ENCODE assay signal across 10 mouse cellular contexts in the genomic region with DNA sequence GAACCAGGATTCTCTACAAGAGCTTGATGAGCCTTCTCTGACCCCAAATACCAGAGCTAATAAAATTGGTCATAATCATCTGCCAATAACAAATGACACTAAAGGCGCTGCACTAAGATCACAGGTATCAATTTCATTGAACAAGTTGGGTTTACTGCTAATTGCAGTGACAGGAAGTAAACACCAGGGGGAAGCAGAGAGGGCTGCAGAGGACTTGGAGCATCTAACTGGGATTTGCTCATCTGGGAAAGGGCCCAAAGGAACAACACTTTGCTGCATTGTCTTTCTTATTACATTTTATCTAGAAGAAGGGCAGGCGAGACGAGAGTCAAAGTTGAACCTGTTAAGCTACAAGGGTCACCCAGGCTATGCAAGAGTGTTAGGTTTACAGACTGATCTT. TPM values are rescaled to one million over a fixed set of nuclear protein-coding genes. Genes with fewer than 3 reads are reported as not detected.
A peak's percentile ranks its signal among the peaks of the same experiment; 100 is the strongest.
DNase-seq lines count a peak whose midpoint lies in the region; ATAC-seq and TF ChIP-seq lines count a peak whose summit lies in the region.
"Had no signal": no experiment of that assay in that cellular context is flagged by ENCODE, and none has a peak within 500 bp of the region (broad histone marks: within the 10 kb centered on the region; RNA-seq: fewer than 3 reads in every experiment).

No protein-coding gene starts in this region.

- no peak overlapping the region for H3K4me3 ChIP-seq in hindbrain, embryonic 10.5 days
- no peak overlapping the region for H3K4me3 ChIP-seq in hindbrain, embryonic 16.5 days (ENCODE audit: low read length)
- H3K4me3 ChIP-seq in MEL (ENCODE audit: control insufficient read depth in 1 of 2, insufficient read depth in 1 of 2, low read depth in 2 of 2, low read length in 2 of 2) = no peak overlapping the region
- no peak overlapping the region for H3K4me3 ChIP-seq in cerebellum, adult 2 months (replicated peaks; ENCODE audit: insufficient read depth, low read depth, low read length)
- H3K4me3 ChIP-seq: embryonic facial prominence, embryonic 15.5 days; midbrain, embryonic 12.5 days had no signal

- TF ChIP-seq EP300 in MEL (IDR thresholded peaks at IDR 0.05; ENCODE audit: low read depth in 1 of 2, low read length in 2 of 2) = no peak

- DNase-seq in hindbrain, embryonic 10.5 days (ENCODE audit: low spot score) = peak; percentile 29
- DNase-seq in MEL (ENCODE audit: low read depth, low spot score) = peak; percentile 70
- DNase-seq in cerebellum, adult 2 months = peak; percentile 33 to 42
- peak; percentile 36 to 63 for DNase-seq in gastrocnemius, postnatal 4 days (ENCODE audit: low spot score in 2 of 2)
- peak; percentile 24 to 46 for DNase-seq in layer of hippocampus, postnatal 36 days
- DNase-seq in natural killer cell, adult 2 months (ENCODE audit: low spot score in 2 of 2) = peak; percentile 36 to 47
- peak; percentile 9 to 12 for DNase-seq in thymus, adult 18-20 months

- TF ChIP-seq RAD21 in MEL (IDR thresholded peaks at IDR 0.05; ENCODE audit: low read depth, low read length) = peak; percentile 65

- H3K9ac ChIP-seq in hindbrain, embryonic 16.5 days (ENCODE audit: low read depth, low read length) = no peak overlapping the region
- no peak overlapping the region for H3K9ac ChIP-seq in MEL (ENCODE audit: control insufficient read depth, low read depth, low read length, poor library complexity, severe bottlenecking)
- H3K9ac ChIP-seq: embryonic facial prominence, embryonic 15.5 days; midbrain, embryonic 12.5 days had no signal

- H3K9me3 ChIP-seq in hindbrain, embryonic 10.5 days = no peaks in the 10 kb centered on the region
- H3K9me3 ChIP-seq in hindbrain, embryonic 16.5 days (ENCODE audit: control insufficient read depth, low read length) = no peaks in the 10 kb centered on the region
- H3K9me3 ChIP-seq in MEL (replicated peaks; ENCODE audit: insufficient read depth, low read length) = no peaks in the 10 kb centered on the region
- H3K9me3 ChIP-seq: embryonic facial prominence, embryonic 15.5 days; midbrain, embryonic 12.5 days had no signal

- peaks cover 99% of the 10 kb centered on the region for H3K36me3 ChIP-seq in hindbrain, embryonic 10.5 days
- H3K36me3 ChIP-seq in hindbrain, embryonic 16.5 days (ENCODE audit: control insufficient read depth, insufficient read depth, low read length) = peaks cover 29% of the 10 kb centered on the region
- peaks cover 0 to 2% of the 10 kb centered on the region in 2 experiments; a peak in 2 of 4 replicates for H3K36me3 ChIP-seq in MEL (ENCODE audit: control insufficient read depth in 1 of 2, insufficient read depth in 2 of 2, low read length in 2 of 2)

- H3K27me3 ChIP-seq in hindbrain, embryonic 10.5 days (ENCODE audit: insufficient read depth, poor library complexity, severe bottlenecking) = no peaks in the 10 kb centered on the region
- no peaks in the 10 kb centered on the region for H3K27me3 ChIP-seq in hindbrain, embryonic 16.5 days (replicated peaks; ENCODE audit: control insufficient read depth, insufficient read depth, low read length)
- H3K27me3 ChIP-seq in MEL (ENCODE audit: control insufficient read depth in 1 of 2, insufficient read depth in 2 of 2, low read length in 2 of 2) = no peaks in the 10 kb centered on the region
- no peaks in the 10 kb centered on the region for H3K27me3 ChIP-seq in cerebellum, adult 2 months (ENCODE audit: control insufficient read depth, insufficient read depth, low read length)
- H3K27me3 ChIP-seq: embryonic facial prominence, embryonic 15.5 days; midbrain, embryonic 12.5 days had no signal

- no peak for ATAC-seq in hindbrain, embryonic 16.5 days

- no peaks in the 10 kb centered on the region for H3K79me2 ChIP-seq in MEL (ENCODE audit: control insufficient read depth, insufficient read depth, low read length, poor library complexity)

- no peak overlapping the region for H3K27ac ChIP-seq in hindbrain, embryonic 10.5 days
- H3K27ac ChIP-seq in hindbrain, embryonic 16.5 days (ENCODE audit: low read depth, low read length) = no peak overlapping the region
- no peak overlapping the region for H3K27ac ChIP-seq in MEL (ENCODE audit: control insufficient read depth, low read depth, low read length)
- H3K27ac ChIP-seq in cerebellum, adult 2 months (ENCODE audit: insufficient read depth, low read length) = no peak overlapping the region
- H3K27ac ChIP-seq: embryonic facial prominence, embryonic 15.5 days; midbrain, embryonic 12.5 days had no signal

- H3K4me2 ChIP-seq in hindbrain, embryonic 16.5 days (ENCODE audit: low read length) = no peak overlapping the region
- H3K4me2 ChIP-seq: embryonic facial prominence, embryonic 15.5 days; midbrain, embryonic 12.5 days had no signal

- TF ChIP-seq POLR2A in MEL (IDR thresholded peaks at IDR 0.05; ENCODE audit: control insufficient read depth in 1 of 2, insufficient read depth in 1 of 2, low read depth in 1 of 2, low read length in 2 of 2, poor library complexity in 1 of 2) = no peak
- TF ChIP-seq POLR2A in cerebellum, adult 2 months (IDR thresholded peaks at IDR 0.05; ENCODE audit: borderline replicate concordance, insufficient read depth, low read length) = no peak

- H3K4me1 ChIP-seq in hindbrain, embryonic 10.5 days (replicated peaks) = no peaks in the 10 kb centered on the region
- H3K4me1 ChIP-seq in hindbrain, embryonic 16.5 days (ENCODE audit: control insufficient read depth, insufficient read depth, low read depth, low read length) = no peaks in the 10 kb centered on the region
- H3K4me1 ChIP-seq in MEL (ENCODE audit: control insufficient read depth in 1 of 2, insufficient read depth in 2 of 2, low read length in 2 of 2) = no peaks in the 10 kb centered on the region
- no peaks in the 10 kb centered on the region for H3K4me1 ChIP-seq in cerebellum, adult 2 months (ENCODE audit: control insufficient read depth, insufficient read depth, low read length)
- H3K4me1 ChIP-seq: embryonic facial prominence, embryonic 15.5 days; midbrain, embryonic 12.5 days had no signal

- TF ChIP-seq CTCF in MEL (IDR thresholded peaks at IDR 0.05 in 2 of 3, conservative IDR thresholded peaks at IDR 0.05 in 1 of 3; ENCODE audit: control insufficient read depth in 1 of 3, insufficient read depth in 1 of 3, low read depth in 2 of 3, low read length in 3 of 3, poor library complexity in 1 of 3, severe bottlenecking in 1 of 3) = peak; percentile 56 to 98 (median 74)
- TF ChIP-seq CTCF in cerebellum, adult 2 months (IDR thresholded peaks at IDR 0.05; ENCODE audit: borderline replicate concordance, insufficient read depth, low read depth, low read length) = peak; percentile 69

- WGBS in hindbrain, embryonic 10.5 days = 72% methylated on average over 3 of the region's 3 CpGs
- WGBS in hindbrain, embryonic 16.5 days = 67% methylated on average over 3 of the region's 3 CpGs
- 50% methylated on average over 3 of the region's 3 CpGs for WGBS in cerebellum, adult 2 months

TF ChIP-seq in MEL, 35 proteins besides CTCF, POLR2A, EP300 and RAD21 (continues in another document):
- TF ChIP-seq GABPA (IDR thresholded peaks at IDR 0.05; ENCODE audit: low read depth, low read length) = no peak
- TF ChIP-seq JUND (IDR thresholded peaks at IDR 0.05; ENCODE audit: low read depth, low read length) = no peak
- no peak for TF ChIP-seq HCFC1 (IDR thresholded peaks at IDR 0.05; ENCODE audit: low read depth, low read length)
- no peak for TF ChIP-seq TAL1 (IDR thresholded peaks at IDR 0.05; ENCODE audit: low read length)
- TF ChIP-seq ZMIZ1 (IDR thresholded peaks at IDR 0.05; ENCODE audit: low read depth, low read length) = no peak
- TF ChIP-seq MEF2A (IDR thresholded peaks at IDR 0.05; ENCODE audit: extremely low read depth, insufficient replicate concordance, low read depth, low read length, poor library complexity, severe bottlenecking) = no peak
- no peak for TF ChIP-seq BHLHE40 (IDR thresholded peaks at IDR 0.05; ENCODE audit: borderline replicate concordance, low read depth, low read length)
- no peak for TF ChIP-seq USF1 (IDR thresholded peaks at IDR 0.05; ENCODE audit: low read depth, low read length)
- peak; percentile 56 for TF ChIP-seq ZC3H11A (IDR thresholded peaks at IDR 0.05; ENCODE audit: low read depth, low read length)
- no peak for TF ChIP-seq TCF12 (IDR thresholded peaks at IDR 0.05; ENCODE audit: low read depth, low read length)
- no peak for TF ChIP-seq MAFK (IDR thresholded peaks at IDR 0.05; ENCODE audit: borderline replicate concordance, low read depth, low read length)
- peak; percentile 88 for TF ChIP-seq SMC3 (IDR thresholded peaks at IDR 0.05; ENCODE audit: low read depth, low read length)

RNA-seq across cellular contexts. Expression of a gene that starts 43.7 kb away (rescaled TPM):
- 0.09 TPM in 1 of 2 replicates, not detected in the other for polyA plus RNA-seq in hindbrain, embryonic 10.5 days (2016; fragmentation: Nextera tagmentation; extraction: Ambion mirVana)
- 0.06 and 0.15 TPM in 2 replicates for polyA plus RNA-seq in hindbrain, embryonic 16.5 days (2015; fragmentation: Nextera tagmentation; extraction: Ambion mirVana)
- total RNA-seq in MEL (2012; rRNA removed) = 0.10 TPM in 1 of 2 replicates, not detected in the other
- polyA plus RNA-seq in MEL (2012; ENCODE audit: insufficient read depth in 1 of 2, insufficient read length in 2 of 2, low read depth in 1 of 2, low replicate concordance in 2 of 2, missing spikeins in 1 of 2) = not detected
- polyA plus RNA-seq in cerebellum, adult 2 months (2012; rRNA removed) = 3.9 and 4.4 TPM in 2 replicates
- 10 to 100 TPM; 46.7 to 47.5 TPM for total RNA-seq in gastrocnemius, postnatal 4 days (2021)
- 1 to 10 TPM; 1.3 to 2.5 TPM for total RNA-seq in layer of hippocampus, postnatal 36 days (2021)
- polyA plus RNA-seq: midbrain, embryonic 12.5 days had no signal

RNA-seq across cellular contexts. Expression of a gene that starts 57.0 kb away (rescaled TPM):
- 104 and 118 TPM in 2 replicates for polyA plus RNA-seq in hindbrain, embryonic 10.5 days (2016; fragmentation: Nextera tagmentation; extraction: Ambion mirVana)
- polyA plus RNA-seq in hindbrain, embryonic 16.5 days (2015; fragmentation: Nextera tagmentation; extraction: Ambion mirVana) = 157 and 168 TPM in 2 replicates
- 28.0 and 29.5 TPM in 2 replicates for total RNA-seq in MEL (2012; rRNA removed)
- 10 to 100 TPM in 1 of 2 experiments, not detected in 1; 74.0 TPM for polyA plus RNA-seq in MEL (2012; ENCODE audit: insufficient read depth in 1 of 2, insufficient read length in 2 of 2, low read depth in 1 of 2, low replicate concordance in 2 of 2, missing spikeins in 1 of 2)
- polyA plus RNA-seq in cerebellum, adult 2 months (2012; rRNA removed) = 203 and 208 TPM in 2 replicates
- 10 to 100 TPM; 31.4 to 42.2 TPM for total RNA-seq in gastrocnemius, postnatal 4 days (2021)
- 100 to 1,000 TPM; 141 to 158 TPM for total RNA-seq in layer of hippocampus, postnatal 36 days (2021)

RNA-seq across cellular contexts. Expression of a gene that starts 57.1 kb away (rescaled TPM):
- 33.5 and 34.7 TPM in 2 replicates for polyA plus RNA-seq in hindbrain, embryonic 10.5 days (2016; fragmentation: Nextera tagmentation; extraction: Ambion mirVana)
- polyA plus RNA-seq in hindbrain, embryonic 16.5 days (2015; fragmentation: Nextera tagmentation; extraction: Ambion mirVana) = 13.2 and 16.9 TPM in 2 replicates
- 8.5 and 9.2 TPM in 2 replicates for total RNA-seq in MEL (2012; rRNA removed)
- 10 to 100 TPM in 1 of 2 experiments, not detected in 1; 23.5 TPM for polyA plus RNA-seq in MEL (2012; ENCODE audit: insufficient read depth in 1 of 2, insufficient read length in 2 of 2, low read depth in 1 of 2, low replicate concordance in 2 of 2, missing spikeins in 1 of 2)
- 18.0 and 19.6 TPM in 2 replicates for polyA plus RNA-seq in cerebellum, adult 2 months (2012; rRNA removed)
- total RNA-seq in gastrocnemius, postnatal 4 days (2021) = 10 to 100 TPM; 12.6 to 14.3 TPM
- total RNA-seq in layer of hippocampus, postnatal 36 days (2021) = 10 to 100 TPM; 24.3 to 26.3 TPM

Comparison
In these comparisons a context has a peak if more than half of its experiments do, and no peak if none do; other contexts are left out.
1. DNase-seq: peak in every context shown above with its lines; median percentile 70 in MEL; 50 in gastrocnemius, postnatal 4 days; 42 in natural killer cell, adult 2 months; 38 in cerebellum, adult 2 months; 35 in layer of hippocampus, postnatal 36 days; 29 in hindbrain, embryonic 10.5 days; 10 in thymus, adult 18-20 months.